Mouse (Mus musculus) brown adipose tissue, adult 24 weeks (tissue): ENCODE results near the gene Tmem141. TPM values are rescaled to one million over a fixed set of nuclear protein-coding genes. Genes with fewer than 3 reads are reported as not detected.

ENCODE experiments used
- H3K27ac ChIP-seq: fragments of 200-500 bp; replicated peaks from 2 replicates; pipeline ENCODE4 v1.5.1; 2012; ENCODE audit warnings: low read depth, mild to moderate bottlenecking, low read length
- H3K4me1 ChIP-seq: fragments of 200-500 bp; 2 replicates; pipeline ENCODE4 v1.6.1; 2012; ENCODE audit warnings: low read length, mixed read lengths; ENCODE audit not compliant: control insufficient read depth, insufficient read depth, insufficient read length
- H3K4me3 ChIP-seq: fragments of 200-500 bp; 2 replicates; pipeline ENCODE4 v1.5.1; 2012; ENCODE audit warnings: low read depth, mild to moderate bottlenecking, low read length, moderate library complexity; ENCODE audit not compliant: insufficient read depth
- polyA plus RNA-seq: library from polyadenylated mRNA; stranded (reverse); fragments of >200 nt; gene quantifications from 2 replicates; pipeline ENCODE4 v1.2.4, GENCODE M21; 2012; ENCODE audit not compliant: missing spikeins, insufficient read depth, insufficient read length

Tmem141 gene
- polyA plus RNA-seq, 1 experiment, result 34.5 TPM

- H3K27ac ChIP-seq, result no peak within 1 kb of the TSS
- no peak within 1 kb of the TSS for H3K4me3 ChIP-seq
- H3K4me1 ChIP-seq, result no peaks in the 10 kb centered on the region
Measured at GRCm38 (mm10) chr2:25627811-25628210, 6.0 kb upstream of the Tmem141 start, which contains the start of gene Fcna. Gene Fcna, minus strand, starts transcription at chr2:25628030.

GRCm38 (mm10) chr2:25625986-25626385, 4.2 kb upstream of the Tmem141 start:
- H3K4me3 ChIP-seq, result no peak overlapping the region
- no peaks in the 10 kb centered on the region for H3K4me1 ChIP-seq
- no peak overlapping the region for H3K27ac ChIP-seq

- no peak overlapping the region for H3K4me3 ChIP-seq
- H3K27ac ChIP-seq, result no peak overlapping the region
Measured at GRCm38 (mm10) chr2:25620852-25621228, 965 bp downstream of the Tmem141 start.

GRCm38 (mm10) chr2:25620386-25620785, 1.4 kb downstream of the Tmem141 start:
- Histone ChIP-seq H3K4me1 (no peaks in the 10 kb centered on the region), H3K27ac (no peak overlapping the region), H3K4me3 (no peak overlapping the region)

More at GRCm38 (mm10) chr2:25620852-25621228, 965 bp downstream of the Tmem141 start:
- H3K4me1 ChIP-seq, result no peaks in the 10 kb centered on the region

- Histone ChIP-seq H3K4me1 (no peaks in the 10 kb centered on the region), H3K27ac (no peak within 1 kb of the TSS), H3K4me3 (no peak within 1 kb of the TSS)
Measured at GRCm38 (mm10) chr2:25617578-25617977, 4.2 kb downstream of the Tmem141 start, which contains the start of gene Ccdc183. Gene Ccdc183, minus strand, starts transcription at chr2:25617678.

GRCm38 (mm10) chr2:25616398-25616797, 5.4 kb downstream of the Tmem141 start:
- no peak overlapping the region for H3K4me3 ChIP-seq

GRCm38 (mm10) chr2:25608671-25609070, 13.1 kb downstream of the Tmem141 start:
- peak overlapping the region; percentile 89 for H3K4me3 ChIP-seq
- no peak overlapping the region for H3K27ac ChIP-seq
- H3K4me1 ChIP-seq, result 0 out of 2 replicates have a peak, but pooled peaks cover 3% of the 10 kb centered on the region

More at GRCm38 (mm10) chr2:25616398-25616797, 5.4 kb downstream of the Tmem141 start:
- Histone ChIP-seq H3K27ac (no peak overlapping the region), H3K4me1 (no peaks in the 10 kb centered on the region)

- Histone ChIP-seq H3K4me1 (0 out of 2 replicates have a peak, but pooled peaks cover 3% of the 10 kb centered on the region), H3K27ac (peak within 1 kb of the TSS; percentile 56), H3K4me3 (peak within 1 kb of the TSS; percentile 89)
Measured at GRCm38 (mm10) chr2:25607761-25608622, 13.8 kb downstream of the Tmem141 start, which contains the start of gene Rabl6. Gene Rabl6, minus strand, starts transcription at chr2:25608521.

- H3K4me1 ChIP-seq, result 0 out of 2 replicates have a peak, but pooled peaks cover 3% of the 10 kb centered on the region
- H3K27ac ChIP-seq, result no peak overlapping the region
- no peak overlapping the region for H3K4me3 ChIP-seq
Measured at GRCm38 (mm10) chr2:25602526-25602925, 19.3 kb downstream of the Tmem141 start.

- H3K27ac ChIP-seq, result no peak overlapping the region
- H3K4me1 ChIP-seq, result no peaks in the 10 kb centered on the region
- H3K4me3 ChIP-seq, result no peak overlapping the region
Measured at GRCm38 (mm10) chr2:25600037-25600436, 21.8 kb downstream of the Tmem141 start.

GRCm38 (mm10) chr2:25598749-25599148, 23.1 kb downstream of the Tmem141 start:
- no peak overlapping the region for H3K27ac ChIP-seq
- no peak overlapping the region for H3K4me3 ChIP-seq
- H3K4me1 ChIP-seq, result no peaks in the 10 kb centered on the region

- no peak overlapping the region for H3K4me3 ChIP-seq
- H3K27ac ChIP-seq, result no peak overlapping the region
Measured at GRCm38 (mm10) chr2:25596765-25597510, 24.9 kb downstream of the Tmem141 start.

GRCm38 (mm10) chr2:25591863-25592262, 29.9 kb downstream of the Tmem141 start:
- Histone ChIP-seq H3K4me3 (no peak overlapping the region), H3K27ac (no peak overlapping the region), H3K4me1 (no peaks in the 10 kb centered on the region)

More at GRCm38 (mm10) chr2:25596765-25597510, 24.9 kb downstream of the Tmem141 start:
- H3K4me1 ChIP-seq, result no peaks in the 10 kb centered on the region

GRCm38 (mm10) chr2:25588227-25588907, 33.4 kb downstream of the Tmem141 start:
- Histone ChIP-seq H3K4me1 (no peaks in the 10 kb centered on the region), H3K27ac (no peak overlapping the region; the same call in 1 of the 2 replicates), H3K4me3 (no peak overlapping the region)

GRCm38 (mm10) chr2:25587290-25587689, 34.5 kb downstream of the Tmem141 start:
- no peak overlapping the region for H3K27ac ChIP-seq
- H3K4me1 ChIP-seq, result no peaks in the 10 kb centered on the region
- H3K4me3 ChIP-seq, result no peak overlapping the region
